Mouse (Mus musculus): Measurements from ENCODE around the gene Vps13d. TPM values are rescaled to one million over a fixed set of nuclear protein-coding genes. Genes with fewer than 3 reads are reported as not detected.

Vps13d gene
- total and polyA plus RNA-seq, 3 experiments: 9.4 to 9.8 (median 9.7) TPM

- no peak overlapping the region for H3K4me3 ChIP-seq (replicated peaks in 1 of 3; ENCODE audit: low read depth in 2 of 3, low read length in 2 of 3, poor library complexity in 1 of 3)
- dilution Hi-C loops (cut with MboI; ENCODE audit: extremely low pct_ligation_motif_present, extremely low pct_unique_long_range_greater_than_20kb, low sequenced_read_pairs): no loop called here
Observed at GRCm38 (mm10) chr4:145239049-145239830, 44.4 kb upstream of the Vps13d start.

GRCm38 (mm10) chr4:145236027-145236426 lies 41.2 kb upstream of the Vps13d start:
- H3K4me1 ChIP-seq (ENCODE audit: control insufficient read depth in 1 of 2, insufficient read depth in 2 of 2): peaks cover 33 to 83% of the 10 kb centered on the region in 2 experiments
- no peaks in the 10 kb centered on the region for H3K27me3 ChIP-seq (replicated peaks)
- in situ Hi-C loops (cut with MboI; ENCODE audit: low pct_ligation_motif_present, low pct_unique_long_range_greater_than_20kb, low sequenced_read_pairs) (no loop called here), dilution Hi-C loops (cut with MboI; ENCODE audit: extremely low pct_ligation_motif_present, extremely low pct_unique_long_range_greater_than_20kb, low sequenced_read_pairs) (no loop called here)
- DNase-seq (ENCODE audit: extremely low read depth): no peak
- H3K27ac ChIP-seq (ENCODE audit: insufficient read depth, low read depth): no peak overlapping the region
- H3K9me3 ChIP-seq (replicated peaks; ENCODE audit: low read length): no peaks in the 10 kb centered on the region
- peaks cover 3% of the 10 kb centered on the region; the same call in 1 of the 2 replicates for H3K79me2 ChIP-seq (replicated peaks; ENCODE audit: control insufficient read depth, extremely low read depth, insufficient read depth, poor library complexity, severe bottlenecking)
- H3K4me2 ChIP-seq (ENCODE audit: insufficient read depth, low read depth, poor library complexity, severe bottlenecking): no peak overlapping the region
- peaks cover 0 to 42% of the 10 kb centered on the region in 2 experiments for H3K36me3 ChIP-seq (replicated peaks in 1 of 2; ENCODE audit: control insufficient read depth in 1 of 2, insufficient read depth in 1 of 2, low read length in 1 of 2)
- no peak for TF ChIP-seq CTCF (conservative IDR thresholded peaks at IDR 0.05 in 1 of 2, IDR thresholded peaks at IDR 0.05 in 1 of 2; ENCODE audit: low read depth in 2 of 2, low read length in 2 of 2)
- no peak overlapping the region for H3K4me3 ChIP-seq (replicated peaks in 1 of 3; ENCODE audit: low read depth in 2 of 3, low read length in 2 of 3, poor library complexity in 1 of 3)
- no peak overlapping the region for H3K9ac ChIP-seq (ENCODE audit: insufficient read depth, low read depth)

More at GRCm38 (mm10) chr4:145239049-145239830, 44.4 kb upstream of the Vps13d start:
- no peak for TF ChIP-seq USF2 (conservative IDR thresholded peaks at IDR 0.05; ENCODE audit: low read depth, low read length)
- no peak for TF ChIP-seq MEF2A (IDR thresholded peaks at IDR 0.05; ENCODE audit: borderline replicate concordance, low read depth, low read length)
- no peak for TF ChIP-seq CHD1 (IDR thresholded peaks at IDR 0.05; ENCODE audit: low read depth, low read length)
- no peak for TF ChIP-seq GABPA (IDR thresholded peaks at IDR 0.05; ENCODE audit: insufficient replicate concordance, low read depth, low read length)
- TF ChIP-seq KAT2A (IDR thresholded peaks at IDR 0.05; ENCODE audit: insufficient replicate concordance, low read length): no peak
- TF ChIP-seq TBP (conservative IDR thresholded peaks at IDR 0.05; ENCODE audit: low read depth, low read length): no peak
- no peak for TF ChIP-seq POLR2AphosphoS2 (IDR thresholded peaks at IDR 0.05; ENCODE audit: low read depth, low read length)
- no peak for TF ChIP-seq RCOR1 (conservative IDR thresholded peaks at IDR 0.05; ENCODE audit: low read depth, low read length)
- TF ChIP-seq ZNF384 (IDR thresholded peaks at IDR 0.05; ENCODE audit: low read depth, low read length): no peak
- TF ChIP-seq ZKSCAN1 (IDR thresholded peaks at IDR 0.05; ENCODE audit: borderline replicate concordance, low read depth, low read length): no peak
- no peak for TF ChIP-seq CHD2 (IDR thresholded peaks at IDR 0.05; ENCODE audit: low read length)
- TF ChIP-seq TCF12 (IDR thresholded peaks at IDR 0.05; ENCODE audit: low read depth, low read length): no peak
- no peak for TF ChIP-seq E2F4 (IDR thresholded peaks at IDR 0.05; ENCODE audit: insufficient replicate concordance, low read depth, low read length)
- no peak for TF ChIP-seq SIN3A (IDR thresholded peaks at IDR 0.05; ENCODE audit: low read length)
- no peak for TF ChIP-seq JUND (conservative IDR thresholded peaks at IDR 0.05; ENCODE audit: low read depth, low read length)
- TF ChIP-seq RAD21 (IDR thresholded peaks at IDR 0.05; ENCODE audit: low read depth, low read length): no peak
- TF ChIP-seq JUN (IDR thresholded peaks at IDR 0.05; ENCODE audit: insufficient read depth, low read depth, low read length): no peak
- TF ChIP-seq PAX5 (IDR thresholded peaks at IDR 0.05; ENCODE audit: low read length): no peak
- TF ChIP-seq POLR2A (IDR thresholded peaks at IDR 0.05; ENCODE audit: low read depth, low read length): no peak
- no peak for TF ChIP-seq BHLHE40 (IDR thresholded peaks at IDR 0.05; ENCODE audit: low read depth, low read length)
- Histone ChIP-seq H3K9ac (ENCODE audit: insufficient read depth, low read depth) (no peak overlapping the region), H3K27me3 (replicated peaks) (no peaks in the 10 kb centered on the region), H3K9me3 (replicated peaks; ENCODE audit: low read length) (no peaks in the 10 kb centered on the region), H3K79me2 (replicated peaks; ENCODE audit: control insufficient read depth, extremely low read depth, insufficient read depth, poor library complexity, severe bottlenecking) (peaks cover 9% of the 10 kb centered on the region; the same call in 1 of the 2 replicates), H3K36me3 (replicated peaks in 1 of 2; ENCODE audit: control insufficient read depth in 1 of 2, insufficient read depth in 1 of 2, low read length in 1 of 2) (peaks cover 0 to 47% of the 10 kb centered on the region in 2 experiments), H3K27ac (ENCODE audit: insufficient read depth, low read depth) (no peak overlapping the region), H3K4me2 (ENCODE audit: insufficient read depth, low read depth, poor library complexity, severe bottlenecking) (no peak overlapping the region), H3K4me1 (ENCODE audit: control insufficient read depth in 1 of 2, insufficient read depth in 2 of 2) (peaks cover 36 to 82% of the 10 kb centered on the region in 2 experiments)
- in situ Hi-C loops (cut with MboI; ENCODE audit: low pct_ligation_motif_present, low pct_unique_long_range_greater_than_20kb, low sequenced_read_pairs): no loop called here
- no peak for DNase-seq (ENCODE audit: extremely low read depth)

Measured in CH12.LX (cell line).